Mouse (Mus musculus): ENCODE data around the gene Kcnh2. TPM values are rescaled to one million over a fixed set of nuclear protein-coding genes. Genes with fewer than 3 reads are reported as not detected.

Gene Kcnh2
- polyA plus RNA-seq, 1 experiment, result 2.9 TPM

- Histone ChIP-seq H3K27ac (ENCODE audit: insufficient read depth, low read length) (no peak overlapping the region), H3K4me1 (ENCODE audit: control insufficient read depth, insufficient read depth, low read length) (no peaks in the 10 kb centered on the region), H3K4me3 (ENCODE audit: insufficient read depth, low read length) (no peak overlapping the region)
- TF ChIP-seq CTCF (IDR thresholded peaks at IDR 0.05; ENCODE audit: borderline replicate concordance, insufficient read depth, low read length) (no peak), POLR2A (IDR thresholded peaks at IDR 0.05; ENCODE audit: low read depth, low read length) (no peak)
Observed at GRCm38 (mm10) chr5:24326842-24327417, 24.5 kb downstream of the Kcnh2 start.

- TF ChIP-seq POLR2A (IDR thresholded peaks at IDR 0.05; ENCODE audit: low read depth, low read length) (no peak), CTCF (IDR thresholded peaks at IDR 0.05; ENCODE audit: borderline replicate concordance, insufficient read depth, low read length) (no peak)
- H3K4me3 ChIP-seq (ENCODE audit: insufficient read depth, low read length), result no peak overlapping the region
- H3K4me1 ChIP-seq (ENCODE audit: control insufficient read depth, insufficient read depth, low read length), result no peaks in the 10 kb centered on the region
- no peak overlapping the region for H3K27ac ChIP-seq (ENCODE audit: insufficient read depth, low read length)
Observed at GRCm38 (mm10) chr5:24326166-24326841, 25.1 kb downstream of the Kcnh2 start.

DNA sequence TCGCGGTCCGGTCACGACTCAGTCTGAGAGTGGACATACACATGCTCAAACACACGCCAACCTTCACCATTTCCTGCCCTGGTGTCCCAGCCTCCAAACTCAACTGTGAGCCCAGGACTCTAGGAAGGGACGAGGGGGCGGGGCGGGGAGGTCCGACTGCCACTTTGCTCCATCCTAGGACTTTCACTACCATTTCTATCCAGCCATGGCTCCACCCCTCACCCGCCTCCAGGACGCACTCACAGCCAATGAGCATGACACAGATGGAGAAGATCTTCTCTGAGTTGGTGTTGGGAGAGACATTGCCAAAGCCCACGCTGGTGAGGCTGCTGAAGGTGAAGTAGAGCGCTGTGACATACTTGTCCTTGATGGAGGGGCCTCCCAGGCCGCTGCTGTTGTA is 26.2 kb downstream of the Kcnh2 start:
- TF ChIP-seq CTCF (IDR thresholded peaks at IDR 0.05; ENCODE audit: borderline replicate concordance, insufficient read depth, low read length), result no peak
- TF ChIP-seq POLR2A (IDR thresholded peaks at IDR 0.05; ENCODE audit: low read depth, low read length), result no peak
- Histone ChIP-seq H3K27ac (ENCODE audit: insufficient read depth, low read length) (no peak overlapping the region), H3K4me3 (ENCODE audit: insufficient read depth, low read length) (no peak overlapping the region), H3K4me1 (ENCODE audit: control insufficient read depth, insufficient read depth, low read length) (no peaks in the 10 kb centered on the region)

- Histone ChIP-seq H3K27ac (ENCODE audit: insufficient read depth, low read length) (no peak overlapping the region), H3K4me1 (ENCODE audit: control insufficient read depth, insufficient read depth, low read length) (no peaks in the 10 kb centered on the region), H3K4me3 (ENCODE audit: insufficient read depth, low read length) (no peak overlapping the region)
- TF ChIP-seq POLR2A (IDR thresholded peaks at IDR 0.05; ENCODE audit: low read depth, low read length), result no peak
- TF ChIP-seq CTCF (IDR thresholded peaks at IDR 0.05; ENCODE audit: borderline replicate concordance, insufficient read depth, low read length), result no peak
Observed at GRCm38 (mm10) chr5:24321711-24322682, 29.4 kb downstream of the Kcnh2 start.

GRCm38 (mm10) chr5:24320894-24321293 is 30.5 kb downstream of the Kcnh2 start:
- H3K4me3 ChIP-seq (ENCODE audit: insufficient read depth, low read length), result no peak overlapping the region
- H3K4me1 ChIP-seq (ENCODE audit: control insufficient read depth, insufficient read depth, low read length), result no peaks in the 10 kb centered on the region
- TF ChIP-seq CTCF (IDR thresholded peaks at IDR 0.05; ENCODE audit: borderline replicate concordance, insufficient read depth, low read length) (no peak), POLR2A (IDR thresholded peaks at IDR 0.05; ENCODE audit: low read depth, low read length) (no peak)
- H3K27ac ChIP-seq (ENCODE audit: insufficient read depth, low read length), result no peak overlapping the region

- no peak overlapping the region for H3K27ac ChIP-seq (ENCODE audit: insufficient read depth, low read length)
- TF ChIP-seq POLR2A (IDR thresholded peaks at IDR 0.05; ENCODE audit: low read depth, low read length) (no peak), CTCF (IDR thresholded peaks at IDR 0.05; ENCODE audit: borderline replicate concordance, insufficient read depth, low read length) (no peak)
- H3K4me3 ChIP-seq (ENCODE audit: insufficient read depth, low read length), result no peak overlapping the region
- H3K4me1 ChIP-seq (ENCODE audit: control insufficient read depth, insufficient read depth, low read length), result no peaks in the 10 kb centered on the region
Observed at GRCm38 (mm10) chr5:24320467-24320813, 31.0 kb downstream of the Kcnh2 start.

- Histone ChIP-seq H3K27ac (ENCODE audit: insufficient read depth, low read length) (no peak overlapping the region), H3K4me1 (ENCODE audit: control insufficient read depth, insufficient read depth, low read length) (no peaks in the 10 kb centered on the region), H3K4me3 (ENCODE audit: insufficient read depth, low read length) (no peak overlapping the region)
- TF ChIP-seq POLR2A (IDR thresholded peaks at IDR 0.05; ENCODE audit: low read depth, low read length) (no peak), CTCF (IDR thresholded peaks at IDR 0.05; ENCODE audit: borderline replicate concordance, insufficient read depth, low read length) (no peak)
Observed at GRCm38 (mm10) chr5:24319776-24320466, 31.5 kb downstream of the Kcnh2 start.

DNA sequence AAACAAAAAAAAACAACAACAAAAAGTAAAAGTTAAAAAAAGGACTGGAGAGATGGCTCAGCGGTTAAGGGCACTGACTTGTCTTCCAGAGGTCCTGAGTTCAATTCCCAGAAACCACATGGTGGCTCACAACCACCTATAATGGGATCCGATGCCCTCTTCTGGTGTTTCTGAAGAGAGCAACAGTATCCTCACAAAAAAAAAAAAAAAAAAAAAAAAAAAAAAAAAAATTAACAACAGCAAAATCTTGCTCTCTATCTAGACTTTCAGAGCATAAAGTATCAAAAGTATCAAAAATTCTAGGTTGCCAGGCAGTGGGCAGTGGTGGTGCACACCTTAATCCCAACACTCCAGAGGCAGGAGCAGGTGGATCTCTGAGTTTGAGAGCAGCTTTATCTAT is 42.2 kb downstream of the Kcnh2 start:
- Histone ChIP-seq H3K4me1 (ENCODE audit: control insufficient read depth, insufficient read depth, low read length) (no peaks in the 10 kb centered on the region), H3K4me3 (ENCODE audit: insufficient read depth, low read length) (no peak overlapping the region), H3K27ac (ENCODE audit: insufficient read depth, low read length) (no peak overlapping the region)
- TF ChIP-seq POLR2A (IDR thresholded peaks at IDR 0.05; ENCODE audit: low read depth, low read length), result no peak
- no peak for TF ChIP-seq CTCF (IDR thresholded peaks at IDR 0.05; ENCODE audit: borderline replicate concordance, insufficient read depth, low read length)

- TF ChIP-seq CTCF (IDR thresholded peaks at IDR 0.05; ENCODE audit: borderline replicate concordance, insufficient read depth, low read length), result no peak
- TF ChIP-seq POLR2A (IDR thresholded peaks at IDR 0.05; ENCODE audit: low read depth, low read length), result no peak
- no peak overlapping the region for H3K27ac ChIP-seq (ENCODE audit: insufficient read depth, low read length)
- H3K4me1 ChIP-seq (ENCODE audit: control insufficient read depth, insufficient read depth, low read length), result no peaks in the 10 kb centered on the region
- no peak overlapping the region for H3K4me3 ChIP-seq (ENCODE audit: insufficient read depth, low read length)
Observed at GRCm38 (mm10) chr5:24308621-24309020, 42.8 kb downstream of the Kcnh2 start.
